Mouse (Mus musculus) spleen, adult 18-20 months (tissue): ENCODE measurements around the gene Syna.

Experiments
- DNase-seq, 2 experiments: peaks; one replicate each; pipeline ENCODE4 v3.0.0; 2022; ENCODE audit warnings: mixed read lengths in 2 of 2

The Syna gene

GRCm38 (mm10) chr5:134525971-134526711 lies 33.8 kb downstream of the Syna start:
- DNase-seq: no peak

DNA sequence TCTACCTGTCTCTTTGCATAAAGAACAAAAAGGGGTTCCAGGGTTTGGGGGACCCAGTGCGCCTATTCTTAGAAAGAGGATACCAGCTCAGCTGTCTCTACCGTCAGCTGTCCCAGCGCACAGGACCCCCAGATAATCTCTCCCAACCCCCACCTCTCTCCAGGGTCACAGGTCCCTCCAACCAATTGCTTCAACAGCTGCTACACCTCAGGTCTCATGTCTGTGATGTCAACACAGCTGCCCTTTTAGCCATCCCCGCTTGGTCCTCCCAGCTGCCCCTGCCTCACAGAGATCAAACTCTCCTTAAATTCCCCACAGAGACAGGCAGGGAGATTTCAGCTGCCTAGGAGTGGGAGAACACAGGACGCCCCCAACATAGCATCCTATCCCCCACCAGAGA lies 36.2 kb downstream of the Syna start:
- no peak for DNase-seq

DNA sequence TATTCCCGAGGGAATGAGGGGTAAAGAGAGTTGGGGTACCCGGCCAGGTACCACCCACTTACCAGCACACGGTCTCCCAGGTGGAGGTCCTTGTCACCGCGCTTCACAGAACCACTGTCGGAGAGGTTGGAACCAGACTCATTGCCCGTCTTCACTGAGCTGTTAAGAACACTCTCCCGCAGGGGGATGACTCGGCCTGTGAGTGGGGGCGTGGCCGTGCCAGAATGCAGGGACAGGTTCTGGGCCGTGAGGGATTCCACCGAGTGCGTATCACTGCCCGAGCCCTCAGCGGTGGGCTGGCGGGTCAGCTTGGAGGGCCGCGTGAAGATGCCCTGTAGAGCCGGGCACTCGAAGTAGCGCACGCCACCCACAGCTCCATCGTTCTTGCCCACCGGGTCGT lies 37.4 kb downstream of the Syna start:
- no peak for DNase-seq

GRCm38 (mm10) chr5:134521806-134522205 lies 38.2 kb downstream of the Syna start:
- DNase-seq: peak in 1 of 2 experiments; percentile 13

DNA sequence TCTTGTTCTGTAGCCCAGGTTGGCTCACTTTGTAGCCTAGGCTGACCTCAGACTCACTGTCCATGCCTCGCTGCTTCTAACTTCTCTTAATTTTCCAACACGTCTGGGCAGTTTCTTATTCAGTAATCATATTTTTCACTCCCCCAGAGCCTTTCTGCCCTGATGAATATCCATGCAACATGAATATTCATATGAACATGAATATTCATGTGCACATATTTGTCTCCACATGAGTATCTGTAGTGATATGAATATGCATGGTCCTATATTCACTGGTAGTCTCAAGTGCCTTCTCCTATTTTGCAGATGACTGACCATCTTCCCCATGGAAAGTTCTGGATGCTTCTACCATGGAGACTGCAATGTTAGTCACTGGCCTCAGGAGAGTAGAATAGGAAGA lies 38.8 kb downstream of the Syna start:
- DNase-seq: no peak

DNA sequence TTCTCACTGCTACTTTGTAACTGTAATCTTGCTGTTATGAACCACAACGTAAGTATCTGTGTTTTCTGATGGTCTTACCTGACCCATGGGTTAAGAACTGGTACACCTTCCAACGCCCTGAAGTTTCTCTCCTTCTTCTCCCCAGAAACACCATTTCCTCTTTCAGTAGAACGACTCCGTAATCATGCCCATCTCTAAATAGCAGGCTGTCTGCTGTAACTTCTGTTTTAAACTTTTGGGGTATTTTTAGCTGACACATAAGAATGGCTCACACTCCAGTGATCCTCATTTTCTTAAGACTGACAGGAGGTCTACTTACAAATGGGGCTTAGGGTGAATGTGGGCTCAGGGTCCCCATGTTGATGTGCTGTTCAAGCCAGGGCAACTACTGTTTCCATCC lies 39.9 kb downstream of the Syna start:
- DNase-seq: no peak

DNA sequence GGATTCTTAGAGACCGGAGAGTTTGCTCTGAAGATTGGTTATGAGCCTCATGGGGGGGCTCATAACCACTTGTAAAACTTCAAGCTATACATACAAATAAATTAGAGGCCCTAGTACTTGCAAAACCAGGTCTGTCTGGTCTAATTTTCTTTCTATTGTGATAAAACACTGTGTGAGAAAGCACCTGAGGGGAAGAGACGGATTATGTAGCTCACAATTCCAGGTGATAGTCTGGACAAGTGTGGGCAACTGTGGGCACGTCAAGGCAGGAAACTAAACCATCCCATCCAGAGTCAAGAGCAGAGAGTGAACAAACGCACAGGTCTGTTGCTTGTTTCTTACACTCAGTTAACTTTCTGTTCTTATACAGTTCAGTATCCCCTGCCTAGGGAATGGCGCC lies 40.5 kb downstream of the Syna start:
- DNase-seq: no peak

DNA sequence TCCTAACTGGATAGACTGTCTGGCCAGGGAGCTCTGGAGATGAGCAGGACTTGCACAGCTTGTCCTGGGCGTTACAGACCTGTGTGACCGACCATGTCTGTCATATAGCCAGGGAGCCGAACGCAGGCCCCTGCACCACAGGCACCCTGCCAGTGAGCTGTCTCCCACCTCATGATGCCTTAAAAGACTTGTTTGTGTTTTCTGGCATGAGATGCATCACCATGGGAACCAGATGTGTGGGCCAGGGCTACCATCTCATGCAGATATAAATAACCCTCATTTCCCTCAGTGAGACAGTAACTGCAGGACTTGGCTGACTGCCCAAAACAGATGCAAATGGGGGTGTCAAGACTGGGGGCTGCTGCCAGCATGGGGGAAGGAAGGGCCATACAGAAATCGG lies 47.9 kb downstream of the Syna start:
- DNase-seq: no peak

GRCm38 (mm10) chr5:134510266-134510665 lies 49.7 kb downstream of the Syna start:
- DNase-seq: no peak

GRCm38 (mm10) chr5:134508965-134509364 lies 51.0 kb downstream of the Syna start:
- no peak for DNase-seq
